ENCODE assay signal across 20 mouse cellular contexts in the genomic region with DNA sequence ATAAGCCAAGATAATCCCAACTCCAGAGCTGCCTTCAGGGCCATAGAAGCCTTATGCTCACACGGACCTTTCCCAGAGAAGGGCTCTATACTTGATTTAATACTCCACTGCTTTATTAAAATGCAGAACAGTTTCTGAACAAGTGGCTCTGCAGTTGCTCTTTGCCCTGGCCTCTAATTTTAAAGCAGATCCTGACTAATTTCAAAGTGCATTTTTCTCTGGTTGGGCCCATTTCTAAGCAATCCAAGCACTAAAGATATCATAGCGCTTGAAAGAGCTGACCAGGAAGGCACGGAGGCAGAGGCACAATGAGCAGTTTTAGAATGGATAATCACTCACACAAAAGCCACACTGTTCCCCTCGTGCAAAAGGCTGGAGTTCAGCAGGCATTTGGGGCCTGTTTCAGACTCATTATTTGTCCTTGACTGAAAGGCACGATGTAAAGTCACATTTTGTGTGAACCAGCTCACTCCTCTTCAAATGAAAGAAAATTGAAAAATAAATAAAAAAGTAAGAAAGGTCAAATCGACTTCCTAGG.
A peak's percentile ranks its signal among the peaks of the same experiment; 100 is the strongest.
DNase-seq lines count a peak whose midpoint lies in the region; ATAC-seq and TF ChIP-seq lines count a peak whose summit lies in the region.
"Had no signal": no experiment of that assay in that cellular context is flagged by ENCODE, and none has a peak within 500 bp of the region (broad histone marks: within the 10 kb centered on the region; RNA-seq: fewer than 3 reads in every experiment).

No protein-coding gene starts in this region.

- H3K4me3 ChIP-seq in heart, embryonic 10.5 days, result no peak overlapping the region
- no peak overlapping the region for H3K4me3 ChIP-seq in heart, adult 2 months
- no peak overlapping the region for H3K4me3 ChIP-seq in midbrain, embryonic 10.5 days
- no peak overlapping the region for H3K4me3 ChIP-seq in midbrain, embryonic 15.5 days
- no peak overlapping the region for H3K4me3 ChIP-seq in midbrain, embryonic 14.5 days (replicated peaks; ENCODE audit: low read depth, low read length)
- H3K4me3 ChIP-seq in stomach, postnatal 0 days (ENCODE audit: low read depth, low read length), result no peak overlapping the region
- H3K4me3 ChIP-seq: embryonic facial prominence, embryonic 15.5 days; heart, embryonic 15.5 days; limb, embryonic 10.5 days had no signal

- intact Hi-C loops in heart, adult 2 months (cut with DNase I), result no loop called here

- H3K27ac ChIP-seq in heart, embryonic 10.5 days, result no peak overlapping the region
- H3K27ac ChIP-seq in heart, adult 2 months, result no peak overlapping the region
- peak overlapping the region; percentile 49 for H3K27ac ChIP-seq in midbrain, embryonic 10.5 days (replicated peaks)
- no peak overlapping the region for H3K27ac ChIP-seq in midbrain, embryonic 15.5 days
- H3K27ac ChIP-seq in midbrain, embryonic 14.5 days (replicated peaks; ENCODE audit: low read depth, low read length), result no peak overlapping the region
- H3K27ac ChIP-seq in stomach, postnatal 0 days (replicated peaks), result no peak overlapping the region
- H3K27ac ChIP-seq: embryonic facial prominence, embryonic 15.5 days; heart, embryonic 15.5 days; limb, embryonic 10.5 days had no signal

- no peaks in the 10 kb centered on the region for H3K4me1 ChIP-seq in heart, embryonic 10.5 days
- H3K4me1 ChIP-seq in heart, adult 2 months (ENCODE audit: control insufficient read depth, insufficient read depth, low read length), result no peaks in the 10 kb centered on the region
- H3K4me1 ChIP-seq in midbrain, embryonic 10.5 days, result peaks cover 35% of the 10 kb centered on the region
- H3K4me1 ChIP-seq in midbrain, embryonic 15.5 days, result peaks cover 3% of the 10 kb centered on the region; the same call in 1 of the 2 replicates
- peaks cover 12% of the 10 kb centered on the region; the same call in 1 of the 2 replicates for H3K4me1 ChIP-seq in midbrain, embryonic 14.5 days (ENCODE audit: control insufficient read depth, insufficient read depth, low read length)
- no peaks in the 10 kb centered on the region for H3K4me1 ChIP-seq in stomach, postnatal 0 days (replicated peaks; ENCODE audit: control insufficient read depth, insufficient read depth)
- H3K4me1 ChIP-seq: embryonic facial prominence, embryonic 15.5 days; heart, embryonic 15.5 days had no signal

- no peaks in the 10 kb centered on the region for H3K9me3 ChIP-seq in heart, embryonic 10.5 days
- H3K9me3 ChIP-seq in midbrain, embryonic 10.5 days (replicated peaks), result no peaks in the 10 kb centered on the region
- no peaks in the 10 kb centered on the region for H3K9me3 ChIP-seq in midbrain, embryonic 15.5 days
- no peaks in the 10 kb centered on the region for H3K9me3 ChIP-seq in midbrain, embryonic 14.5 days (ENCODE audit: control insufficient read depth, low read length)
- H3K9me3 ChIP-seq in stomach, postnatal 0 days (ENCODE audit: control insufficient read depth, low read length), result no peaks in the 10 kb centered on the region
- H3K9me3 ChIP-seq: embryonic facial prominence, embryonic 15.5 days; heart, embryonic 15.5 days; limb, embryonic 10.5 days had no signal

- H3K36me3 ChIP-seq in heart, embryonic 10.5 days, result no peaks in the 10 kb centered on the region
- no peaks in the 10 kb centered on the region for H3K36me3 ChIP-seq in heart, adult 2 months (ENCODE audit: control insufficient read depth, insufficient read depth, low read length)
- H3K36me3 ChIP-seq in midbrain, embryonic 10.5 days, result no peaks in the 10 kb centered on the region
- H3K36me3 ChIP-seq in midbrain, embryonic 15.5 days (replicated peaks), result no peaks in the 10 kb centered on the region
- H3K36me3 ChIP-seq in midbrain, embryonic 14.5 days (ENCODE audit: control insufficient read depth, insufficient read depth, low read length), result no peaks in the 10 kb centered on the region
- no peaks in the 10 kb centered on the region for H3K36me3 ChIP-seq in stomach, postnatal 0 days (ENCODE audit: control insufficient read depth, insufficient read depth, low read length)
- H3K36me3 ChIP-seq: embryonic facial prominence, embryonic 15.5 days; heart, embryonic 15.5 days; limb, embryonic 10.5 days had no signal

- no peak for TF ChIP-seq CTCF in heart, adult 2 months (IDR thresholded peaks at IDR 0.05)
- TF ChIP-seq CTCF in stomach, postnatal 0 days (IDR thresholded peaks at IDR 0.05; ENCODE audit: low read depth), result no peak

- WGBS in heart, embryonic 10.5 days, result 64% methylated on average over 6 of the region's 6 CpGs
- 54% methylated on average over 6 of the region's 6 CpGs for WGBS in heart, adult 2 months
- WGBS in midbrain, embryonic 10.5 days, result 18% methylated on average over 6 of the region's 6 CpGs
- 8% methylated on average over 6 of the region's 6 CpGs for WGBS in midbrain, embryonic 15.5 days
- 4% methylated on average over 6 of the region's 6 CpGs for WGBS in midbrain, embryonic 14.5 days
- 45% methylated on average over 6 of the region's 6 CpGs for WGBS in stomach, postnatal 0 days

- peak; percentile 27 for DNase-seq in heart, embryonic 10.5 days (ENCODE audit: low spot score)
- DNase-seq in heart, adult 2 months, result no peak
- peak; percentile 31 for DNase-seq in midbrain, embryonic 10.5 days (ENCODE audit: low spot score)
- peak; percentile 71 for DNase-seq in embryo, embryonic 10 days (ENCODE audit: low spot score)
- DNase-seq in midbrain, embryonic 14.5 days, result peak; percentile 44
- no peak for DNase-seq in stomach, postnatal 0 days (ENCODE audit: low spot score)
- DNase-seq in thymus, postnatal 0 days (ENCODE audit: low spot score), result no peak
- DNase-seq: adrenal gland, postnatal 10 days; cerebellum, adult 11-12 months; cerebellum, postnatal 36 days; heart, adult 11 months; lung, embryonic 14.5 days; lung, postnatal 4 days; thymus, adult 18-20 months had no signal

- ATAC-seq in midbrain, embryonic 15.5 days (replicated peaks), result no peak
- ATAC-seq in midbrain, embryonic 14.5 days (ENCODE audit: low FRiP score, low TSS enrichment), result no peak
- ATAC-seq in stomach, postnatal 0 days (ENCODE audit: low FRiP score, low TSS enrichment), result no peak
- ATAC-seq: intestine, postnatal 0 days had no signal

- no peaks in the 10 kb centered on the region for H3K79me2 ChIP-seq in heart, adult 2 months (replicated peaks; ENCODE audit: control insufficient read depth, insufficient read depth, low read length)

- H3K27me3 ChIP-seq in heart, embryonic 10.5 days (ENCODE audit: insufficient read depth, poor library complexity, severe bottlenecking), result no peaks in the 10 kb centered on the region
- H3K27me3 ChIP-seq in heart, adult 2 months (ENCODE audit: control insufficient read depth, insufficient read depth, low read length), result no peaks in the 10 kb centered on the region
- H3K27me3 ChIP-seq in midbrain, embryonic 10.5 days (ENCODE audit: low read depth, poor library complexity, severe bottlenecking), result peaks cover 62% of the 10 kb centered on the region
- H3K27me3 ChIP-seq in midbrain, embryonic 15.5 days (replicated peaks), result no peaks in the 10 kb centered on the region
- 0 out of 2 replicates have a peak, but pooled peaks cover 6% of the 10 kb centered on the region for H3K27me3 ChIP-seq in midbrain, embryonic 14.5 days (ENCODE audit: control insufficient read depth, insufficient read depth, low read length)
- no peaks in the 10 kb centered on the region for H3K27me3 ChIP-seq in stomach, postnatal 0 days (ENCODE audit: control insufficient read depth, insufficient read depth, low read length)
- H3K27me3 ChIP-seq: embryonic facial prominence, embryonic 15.5 days; heart, embryonic 15.5 days had no signal

- H3K4me2 ChIP-seq in midbrain, embryonic 15.5 days, result no peak overlapping the region
- no peak overlapping the region for H3K4me2 ChIP-seq in midbrain, embryonic 14.5 days (ENCODE audit: low read length)
- no peak overlapping the region for H3K4me2 ChIP-seq in stomach, postnatal 0 days (replicated peaks; ENCODE audit: low read depth)
- H3K4me2 ChIP-seq: embryonic facial prominence, embryonic 15.5 days; heart, embryonic 15.5 days; liver, embryonic 11.5 days; lung, embryonic 14.5 days had no signal

- no peak for TF ChIP-seq EP300 in heart, adult 2 months (IDR thresholded peaks at IDR 0.05; ENCODE audit: insufficient read depth, low read depth, low read length)
- TF ChIP-seq EP300 in stomach, postnatal 0 days (optimal IDR thresholded peaks at IDR 0.05), result no peak

- TF ChIP-seq POLR2A in heart, adult 2 months (IDR thresholded peaks at IDR 0.05; ENCODE audit: insufficient read depth, low read depth, low read length), result no peak

- H3K9ac ChIP-seq in heart, adult 2 months (ENCODE audit: low read depth, low read length), result no peak overlapping the region
- no peak overlapping the region for H3K9ac ChIP-seq in midbrain, embryonic 15.5 days
- no peak overlapping the region for H3K9ac ChIP-seq in midbrain, embryonic 14.5 days (replicated peaks; ENCODE audit: low read length)
- H3K9ac ChIP-seq in stomach, postnatal 0 days (ENCODE audit: low read length), result no peak overlapping the region
- H3K9ac ChIP-seq: embryonic facial prominence, embryonic 15.5 days; heart, embryonic 15.5 days; lung, embryonic 14.5 days had no signal

Comparison
In these comparisons a context has a peak if more than half of its experiments do, and no peak if none do; other contexts are left out.
1. DNase-seq: peak in heart, embryonic 10.5 days (single experiment), midbrain, embryonic 10.5 days (single experiment), embryo, embryonic 10 days (single experiment) and midbrain, embryonic 14.5 days (single experiment); none in heart, adult 2 months (0 of 2), stomach, postnatal 0 days (single experiment) and thymus, postnatal 0 days (single experiment).